Mouse (Mus musculus) kidney, adult 2 months (tissue): ENCODE data around the gene Syt5.

ENCODE experiments used
- CTCF ChIP-seq: fragments of 200-500 bp; conservative IDR thresholded peaks from 2 replicates; pipeline ENCODE4 v1.5.1; 2011; ENCODE audit warnings: low read depth, mild to moderate bottlenecking, control low read depth, low read length, moderate library complexity, mixed read lengths; ENCODE audit not compliant: insufficient read depth, insufficient read length
- POLR2A ChIP-seq: fragments of 200-500 bp; IDR thresholded peaks from one replicate; pipeline ENCODE4 v1.6.1; 2011; ENCODE audit warnings: low read depth, low read length, control low read depth

DNA sequence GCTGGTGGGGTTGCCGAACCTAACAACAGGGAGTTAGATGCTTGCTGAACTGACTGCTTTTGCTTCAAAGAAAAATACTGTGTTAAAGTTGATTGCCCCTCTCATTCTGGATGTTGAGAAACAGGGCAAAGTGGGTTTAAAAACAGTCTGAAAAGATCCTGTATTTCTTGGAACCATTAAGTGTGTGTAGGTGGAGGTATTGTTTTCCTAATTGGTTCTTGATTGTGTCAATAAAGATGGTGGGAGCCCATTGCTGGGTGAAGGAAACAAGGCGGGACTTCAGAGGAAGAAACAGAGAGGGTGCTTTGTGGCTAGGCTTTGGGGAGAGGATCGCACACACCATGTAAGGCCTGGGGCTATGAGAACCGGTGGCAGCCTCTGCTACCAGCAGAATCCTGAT, 10.2 kb downstream of the Syt5 start:
- TF ChIP-seq POLR2A: no peak
- TF ChIP-seq CTCF: no peak
